ENCODE assay signal across 13 mouse cellular contexts in the genomic region with DNA sequence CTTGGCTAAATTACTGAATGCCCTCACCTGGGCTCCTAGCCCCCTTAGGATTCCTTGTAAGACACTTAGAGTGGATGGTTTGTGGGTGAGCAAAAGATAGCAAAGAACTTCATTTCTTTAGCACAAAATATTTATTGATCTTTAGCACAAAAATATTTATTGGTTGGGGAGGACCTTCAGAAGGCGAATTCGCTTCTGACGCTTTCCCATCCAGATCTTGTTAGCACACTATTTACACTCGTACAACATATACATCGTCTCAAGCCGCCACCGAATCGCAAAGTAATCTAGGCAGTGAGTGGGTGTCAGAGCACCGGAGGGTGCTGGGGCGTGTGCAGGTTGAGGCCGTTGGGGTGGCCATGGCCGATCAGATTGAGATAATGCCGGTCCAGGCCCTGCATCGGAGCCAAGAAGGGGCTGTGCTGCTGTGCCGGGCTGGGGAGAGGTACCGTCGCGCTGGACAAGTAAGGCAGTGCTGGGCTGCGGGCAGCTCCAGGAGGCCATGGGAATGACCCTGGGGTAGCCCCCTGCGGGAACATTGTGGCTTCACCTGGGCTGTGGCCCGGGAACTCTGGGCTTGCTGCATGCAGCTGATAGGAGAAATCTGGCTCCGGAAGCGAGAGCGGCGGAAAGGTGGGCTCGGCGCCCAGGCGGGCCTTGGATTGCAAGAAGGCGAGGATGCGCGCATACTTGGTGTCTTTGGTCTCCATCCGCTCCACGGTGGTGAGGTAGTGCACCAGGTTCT. TPM values are rescaled to one million over a fixed set of nuclear protein-coding genes. Genes with fewer than 3 reads are reported as not detected.
DNase-seq lines count a peak whose midpoint lies in the region; ATAC-seq and TF ChIP-seq lines count a peak whose summit lies in the region.
"Had no signal": no experiment of that assay in that cellular context is flagged by ENCODE, and none has a peak within 500 bp of the region (broad histone marks: within the 10 kb centered on the region; RNA-seq: fewer than 3 reads in every experiment).

No protein-coding gene starts in this region.

- TF ChIP-seq CTCF in testis, adult 2 months (IDR thresholded peaks at IDR 0.05; ENCODE audit: control insufficient read depth, insufficient read depth, insufficient replicate concordance, low read depth, low read length) = no peak

- no peaks in the 10 kb centered on the region for H3K27me3 ChIP-seq in testis, adult 2 months (ENCODE audit: control insufficient read depth, insufficient read depth, low read length)
- peaks cover 91% of the 10 kb centered on the region for H3K27me3 ChIP-seq in limb, embryonic 15.5 days

- DNase-seq in embryo, embryonic 9.5 days (ENCODE audit: extremely low spot score) = peak; percentile 40
- DNase-seq in embryo, embryonic 10.5 days (ENCODE audit: low spot score) = no peak
- DNase-seq in testis, postnatal 14 days (ENCODE audit: low spot score) = no peak
- no peak for DNase-seq in frontal cortex, postnatal 10 days (ENCODE audit: low spot score in 2 of 2)
- DNase-seq in MN1 (ENCODE audit: low spot score) = no peak
- DNase-seq in layer of hippocampus, adult 8-10 months (ENCODE audit: low spot score in 2 of 2) = no peak
- DNase-seq: adrenal gland, adult 8-10 months; kidney, postnatal 14 days; thymus, postnatal 25 days had no signal

- H3K9me3 ChIP-seq in limb, embryonic 15.5 days = no peaks in the 10 kb centered on the region
- H3K9me3 ChIP-seq: liver, embryonic 12.5 days had no signal

- 2% methylated on average over 33 of the region's 33 CpGs for WGBS in limb, embryonic 15.5 days

- H3K4me2 ChIP-seq in limb, embryonic 15.5 days = peak overlapping the region; percentile 37
- H3K4me2 ChIP-seq: liver, embryonic 12.5 days had no signal

- no peak for TF ChIP-seq POLR2A in testis, adult 2 months (IDR thresholded peaks at IDR 0.05; ENCODE audit: control insufficient read depth, low read depth, low read length)

- H3K27ac ChIP-seq in testis, adult 2 months (ENCODE audit: control insufficient read depth, insufficient read depth, low read depth, low read length) = peak overlapping the region; percentile 33; the same call in 1 of the 2 replicates
- H3K27ac ChIP-seq in limb, embryonic 15.5 days = no peak overlapping the region
- H3K27ac ChIP-seq: liver, embryonic 12.5 days had no signal

- no peak for ATAC-seq in limb, embryonic 15.5 days (ENCODE audit: insufficient number of reproducible peaks, low FRiP score, low TSS enrichment, low read depth)
- ATAC-seq: liver, embryonic 12.5 days had no signal

- H3K36me3 ChIP-seq in testis, adult 2 months (ENCODE audit: control insufficient read depth, insufficient read depth, low read length) = no peaks in the 10 kb centered on the region
- H3K36me3 ChIP-seq in limb, embryonic 15.5 days = no peaks in the 10 kb centered on the region
- H3K36me3 ChIP-seq: liver, embryonic 12.5 days had no signal

- no peak overlapping the region for H3K9ac ChIP-seq in limb, embryonic 15.5 days
- H3K9ac ChIP-seq: liver, embryonic 12.5 days had no signal

- peak overlapping the region; percentile 22; the same call in 1 of the 2 replicates for H3K4me3 ChIP-seq in testis, adult 2 months (ENCODE audit: control insufficient read depth, low read depth, low read length)
- H3K4me3 ChIP-seq in limb, embryonic 15.5 days = peak overlapping the region; percentile 7; the same call in 1 of the 2 replicates
- H3K4me3 ChIP-seq: erythroblast, embryonic 14.5 days; liver, embryonic 12.5 days had no signal

- peaks cover 8% of the 10 kb centered on the region for H3K4me1 ChIP-seq in testis, adult 2 months (ENCODE audit: control insufficient read depth, insufficient read depth, low read length)
- peaks cover 32% of the 10 kb centered on the region for H3K4me1 ChIP-seq in limb, embryonic 15.5 days
- H3K4me1 ChIP-seq: liver, embryonic 12.5 days had no signal

RNA-seq across cellular contexts. Expression of a gene that starts 2.4 kb away (rescaled TPM):
- 3.6 and 4.7 TPM in 2 replicates for polyA plus RNA-seq in testis, adult 2 months (2012; rRNA removed)
- not detected in 2 replicates for polyA plus RNA-seq in limb, embryonic 15.5 days (2015; fragmentation: Nextera tagmentation; extraction: Ambion mirVana)
- total RNA-seq in layer of hippocampus, adult 8-10 months (2022) = not detected
- polyA plus RNA-seq: erythroblast, embryonic 14.5 days; liver, embryonic 12.5 days had no signal
